Mouse (Mus musculus) mouse embryonic stem cell (cell line): Measurements from ENCODE around the gene Atp11a.

Experiments used
- in situ Hi-C, 2 experiments: fragments of 300-500 bp; cut with MboI; formaldehyde crosslinking; loops; 1 replicate in 1 of 2; 3 replicates in 1 of 2; pipeline ENCODE4 v1.14.3; 2019 to 2020; ENCODE audit warnings: low sequenced_read_pairs in 2 of 2, low pct_unique_long_range_greater_than_20kb in 1 of 2, mixed read lengths in 1 of 2; ENCODE audit not compliant: unreplicated experiment in 1 of 2

Gene Atp11a

DNA sequence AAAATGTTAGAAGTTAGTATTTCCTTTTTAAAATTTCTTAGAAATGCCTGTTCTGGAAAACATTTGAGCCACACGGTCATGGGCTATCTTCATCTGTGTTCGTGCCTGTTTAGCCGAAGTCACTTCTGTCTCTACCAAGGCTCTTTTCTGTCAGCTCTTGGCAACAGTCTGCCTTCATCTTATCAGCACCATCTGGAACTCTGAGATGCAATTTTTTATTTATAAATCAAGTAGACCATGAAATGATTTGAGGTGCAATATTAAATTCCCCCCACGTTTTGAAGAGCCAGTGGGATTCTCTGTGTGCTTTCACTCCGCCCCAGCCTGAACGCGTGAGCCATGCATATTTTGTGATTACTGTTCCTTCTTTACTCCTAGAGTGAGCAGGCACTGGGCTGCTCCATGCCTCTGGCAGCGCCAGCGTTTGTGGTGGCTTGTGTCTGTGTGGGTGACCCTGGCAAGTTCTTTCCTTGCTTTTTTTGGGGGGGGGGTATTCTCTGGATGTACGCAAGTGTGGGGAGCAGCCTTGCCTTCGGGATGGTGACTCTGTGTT lies 132.3 kb downstream of the Atp11a start:
- in situ Hi-C loops, result no loop called here

DNA sequence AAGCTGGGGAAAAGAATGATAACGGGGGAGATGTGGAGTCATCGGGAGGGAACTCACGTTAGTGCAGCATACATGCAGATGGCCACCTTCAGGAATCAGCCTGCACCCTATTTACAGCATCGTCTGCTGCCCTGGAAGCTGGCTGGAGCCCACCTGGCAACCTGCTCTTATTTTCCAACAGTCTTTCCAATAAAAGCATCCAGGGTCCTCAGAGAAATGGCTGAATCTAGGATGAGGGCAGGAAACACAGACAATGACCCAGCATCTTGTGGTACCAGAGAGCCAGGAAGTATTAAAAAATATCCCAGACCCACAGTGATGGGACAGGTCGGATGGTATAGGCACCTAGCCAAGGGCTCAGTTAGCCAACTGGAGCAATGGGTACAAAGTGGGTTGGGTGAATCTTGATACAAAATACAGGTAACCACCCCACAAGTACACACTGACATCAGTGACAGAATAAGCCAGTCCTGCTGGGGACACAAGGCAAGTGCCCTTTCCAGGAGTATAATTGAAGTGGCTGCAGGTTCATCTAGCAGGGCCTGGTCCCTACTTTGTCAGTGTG lies 136.2 kb downstream of the Atp11a start:
- in situ Hi-C loops, result no loop called here

DNA sequence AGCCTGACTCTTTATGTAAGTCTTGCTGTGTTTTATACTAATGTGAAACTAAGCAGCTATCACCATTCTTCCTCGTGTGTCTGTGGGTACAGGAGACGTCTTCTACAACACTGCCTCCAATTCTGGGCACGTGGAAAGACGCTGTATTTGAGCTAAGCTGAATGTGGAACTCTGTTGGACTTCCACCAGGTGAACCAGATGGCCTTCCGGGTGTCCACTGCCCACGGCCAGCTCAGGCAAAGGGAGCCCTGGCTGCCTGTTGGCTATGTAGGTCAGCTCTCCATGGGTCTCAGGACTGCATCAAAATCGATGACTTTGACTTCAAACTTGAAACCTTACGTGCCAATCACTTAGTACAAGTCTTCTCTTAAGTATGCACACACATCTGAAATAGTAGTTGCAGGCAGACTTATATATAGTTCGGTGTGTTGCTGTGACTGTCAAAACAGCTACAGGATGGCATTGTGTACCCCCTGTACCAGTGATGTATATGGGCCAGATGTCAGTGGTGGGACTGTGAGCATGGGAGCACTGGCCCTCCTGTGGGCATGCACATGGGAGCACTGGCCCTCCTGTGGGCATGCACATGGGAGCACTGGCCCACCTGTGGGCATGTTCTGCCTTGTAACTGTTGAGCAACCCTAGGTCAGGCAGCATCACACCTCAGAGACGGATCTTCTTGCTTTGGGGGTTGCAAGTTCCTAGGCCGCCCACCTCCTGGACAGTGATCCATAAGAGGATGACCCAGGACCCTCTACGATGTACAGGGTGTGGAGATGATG lies 137.2 kb downstream of the Atp11a start:
- in situ Hi-C loops, result no loop called here

DNA sequence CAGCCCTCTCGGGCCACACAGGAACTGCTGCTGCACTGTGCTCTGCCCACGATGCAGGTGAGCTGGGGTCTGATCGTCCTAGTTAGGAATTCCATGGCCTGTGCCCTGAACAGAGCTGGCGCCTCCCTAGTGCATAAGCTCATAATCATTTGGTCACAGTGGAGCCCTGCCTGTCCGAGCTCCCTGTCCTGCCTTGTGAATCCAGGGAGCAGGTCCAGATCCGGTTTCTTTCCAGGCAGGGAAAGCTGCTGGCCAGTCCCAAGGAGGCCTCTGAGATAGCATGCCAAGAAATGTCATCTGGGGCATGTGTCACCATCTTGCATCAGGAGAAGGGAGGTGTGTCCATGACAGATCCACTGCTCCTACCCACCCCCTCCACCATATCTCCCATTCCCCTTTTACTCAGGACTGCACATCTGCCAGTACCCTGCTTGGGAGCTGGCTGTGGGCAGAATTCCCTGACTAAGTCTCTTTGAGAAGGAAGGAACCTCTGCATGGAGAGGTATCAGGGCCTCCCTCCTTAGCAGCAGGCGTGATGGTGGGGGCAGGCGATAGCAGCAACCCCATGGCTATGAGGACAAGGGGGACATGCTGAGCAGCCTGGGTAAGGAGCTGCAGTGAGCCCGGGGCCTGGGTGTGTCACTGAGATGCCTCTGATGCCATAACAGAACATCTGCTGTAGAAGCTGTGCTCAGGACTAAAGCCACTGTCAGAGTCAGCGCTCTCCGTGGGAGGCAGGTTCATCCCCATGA lies 138.1 kb downstream of the Atp11a start:
- in situ Hi-C loops, result no loop called here

DNA sequence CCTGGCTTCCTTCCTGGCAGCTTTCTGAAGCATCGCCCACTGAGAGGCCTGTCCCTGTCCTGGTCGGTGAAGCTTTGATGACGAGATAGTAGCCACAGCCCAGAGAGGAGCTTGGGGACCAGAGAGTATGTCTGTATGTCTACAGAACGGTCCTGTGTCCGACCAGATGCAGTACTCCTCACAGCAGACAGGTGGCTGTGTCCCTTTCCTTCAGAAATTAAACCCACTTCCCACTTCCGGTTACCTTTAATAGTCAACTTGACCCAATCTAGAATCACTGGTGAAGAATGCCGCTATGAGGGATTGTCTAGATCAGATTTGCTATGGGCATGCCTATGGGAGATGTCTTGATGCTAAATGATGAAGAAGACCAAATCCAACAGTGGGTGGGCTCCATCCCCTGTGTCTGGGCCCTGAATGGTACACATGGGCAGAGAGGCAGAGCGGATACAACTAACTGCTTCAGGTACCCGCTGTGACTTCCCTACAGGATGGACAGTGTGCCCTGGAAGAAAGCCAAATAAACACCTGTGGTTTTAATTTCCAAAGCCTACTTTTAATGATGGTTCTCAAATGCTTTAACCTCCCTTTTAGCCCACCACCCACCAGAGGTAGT lies 138.8 kb downstream of the Atp11a start:
- in situ Hi-C loops, result no loop called here

DNA sequence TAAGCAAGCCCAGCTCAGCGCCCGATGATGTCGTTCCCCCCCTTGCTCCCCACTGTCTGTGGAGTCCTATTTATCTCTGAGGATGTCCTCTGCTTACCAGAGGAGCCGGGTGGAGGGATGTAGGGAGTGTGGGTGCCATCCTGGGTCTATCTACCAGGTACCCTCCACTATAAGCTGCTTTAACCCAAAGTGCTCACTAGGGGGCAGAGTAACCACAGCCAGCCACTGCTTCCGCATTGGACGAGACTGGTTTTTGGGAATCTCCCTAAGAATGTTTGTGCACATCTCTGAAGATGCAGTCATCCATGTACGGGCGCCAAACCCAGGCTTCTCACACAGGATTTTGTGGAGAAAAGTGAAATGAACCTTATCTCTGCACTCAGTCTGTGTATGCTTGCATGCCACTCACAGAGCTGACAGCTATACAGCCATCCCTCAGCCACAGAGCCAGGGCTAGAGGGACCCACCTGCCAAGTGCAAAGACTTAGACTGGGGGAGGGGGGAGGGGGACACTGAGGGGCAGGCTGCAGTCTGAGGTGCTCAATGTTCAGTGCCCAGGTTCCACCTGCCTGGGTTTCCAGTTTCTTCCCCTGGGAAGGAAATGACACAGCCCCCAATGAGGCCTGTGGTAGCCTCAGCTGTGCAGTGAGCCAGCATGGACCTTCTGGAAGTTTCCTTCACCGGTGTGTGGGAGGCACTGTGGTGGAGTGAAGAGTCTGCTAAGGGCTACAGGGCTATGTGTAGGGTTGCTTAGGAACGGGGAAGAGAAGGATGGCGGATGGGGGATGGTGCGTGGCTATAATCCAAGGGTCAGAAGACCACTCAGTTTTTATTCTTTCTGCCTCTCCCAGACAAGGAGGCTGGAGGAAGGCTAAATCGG lies 139.9 kb downstream of the Atp11a start:
- in situ Hi-C loops, result no loop called here

DNA sequence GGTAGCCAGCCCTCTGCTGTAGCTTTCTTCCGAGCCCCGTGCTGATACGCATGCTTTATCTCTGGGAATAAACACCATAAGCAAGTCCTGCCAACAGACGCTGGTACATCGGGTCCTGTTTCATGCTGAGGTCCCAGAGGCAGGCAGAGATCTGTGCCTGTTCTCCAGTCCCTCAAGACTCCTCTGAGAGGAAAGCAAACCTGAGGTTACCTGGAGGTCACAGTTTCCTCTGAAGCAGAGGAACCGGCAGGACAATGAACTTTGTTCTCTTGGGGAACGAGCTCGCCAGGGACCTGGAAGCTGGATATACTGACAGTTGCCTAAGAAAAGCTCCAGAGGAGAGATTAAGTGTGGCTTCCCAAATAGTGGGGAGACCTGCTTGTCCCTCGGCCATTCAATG lies 141.0 kb downstream of the Atp11a start:
- in situ Hi-C loops, result no loop called here

DNA sequence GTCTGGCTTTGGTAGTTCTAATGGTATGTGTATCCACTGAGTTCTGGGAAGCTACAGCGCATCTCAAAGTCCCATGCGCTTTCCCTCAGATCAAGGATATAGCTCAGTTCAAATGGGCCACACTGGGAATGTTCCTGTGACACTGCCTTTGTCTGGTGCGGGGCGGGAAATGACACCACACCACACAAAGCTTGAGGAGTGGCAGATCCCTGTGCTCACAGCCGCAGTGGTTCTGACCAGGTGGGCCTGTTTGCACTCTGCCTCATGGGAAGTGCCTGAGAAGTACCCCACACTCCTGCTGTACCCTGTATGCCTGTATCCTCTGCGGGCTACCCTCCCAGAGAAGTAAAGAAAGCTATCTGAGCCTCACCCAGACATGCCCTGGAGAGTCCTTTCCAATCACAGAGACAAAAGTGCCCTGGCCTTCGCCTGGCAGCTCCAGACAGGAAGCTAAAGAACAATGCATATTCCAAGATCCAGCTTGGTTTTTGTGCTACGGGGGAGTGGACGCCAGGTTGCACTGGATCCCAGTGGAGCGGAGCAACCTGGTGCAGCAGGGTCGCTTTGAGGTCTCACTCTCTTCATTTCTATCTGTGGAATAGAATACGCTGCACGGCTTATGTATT lies 147.1 kb downstream of the Atp11a start:
- in situ Hi-C loops, result no loop called here

DNA sequence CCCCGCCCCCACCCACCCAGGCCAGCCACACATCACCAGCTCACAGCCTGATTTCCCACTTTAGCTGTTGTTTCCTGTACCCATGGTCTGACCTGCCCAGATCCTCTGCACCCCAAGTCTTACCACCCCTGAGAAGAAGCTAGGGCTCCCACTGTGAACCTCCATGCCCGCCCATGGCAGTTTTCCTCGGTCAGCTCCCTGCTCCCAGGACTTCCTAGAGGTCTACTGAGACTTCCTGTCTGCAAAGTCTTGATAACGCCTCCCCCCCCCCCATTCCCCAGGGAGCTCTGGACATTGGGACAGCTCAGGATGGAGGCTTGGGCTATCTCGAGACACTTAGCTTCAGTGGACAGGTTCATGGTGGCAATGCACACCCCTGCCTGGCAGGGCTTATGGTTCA lies 148.3 kb downstream of the Atp11a start:
- in situ Hi-C loops, result no loop called here

DNA sequence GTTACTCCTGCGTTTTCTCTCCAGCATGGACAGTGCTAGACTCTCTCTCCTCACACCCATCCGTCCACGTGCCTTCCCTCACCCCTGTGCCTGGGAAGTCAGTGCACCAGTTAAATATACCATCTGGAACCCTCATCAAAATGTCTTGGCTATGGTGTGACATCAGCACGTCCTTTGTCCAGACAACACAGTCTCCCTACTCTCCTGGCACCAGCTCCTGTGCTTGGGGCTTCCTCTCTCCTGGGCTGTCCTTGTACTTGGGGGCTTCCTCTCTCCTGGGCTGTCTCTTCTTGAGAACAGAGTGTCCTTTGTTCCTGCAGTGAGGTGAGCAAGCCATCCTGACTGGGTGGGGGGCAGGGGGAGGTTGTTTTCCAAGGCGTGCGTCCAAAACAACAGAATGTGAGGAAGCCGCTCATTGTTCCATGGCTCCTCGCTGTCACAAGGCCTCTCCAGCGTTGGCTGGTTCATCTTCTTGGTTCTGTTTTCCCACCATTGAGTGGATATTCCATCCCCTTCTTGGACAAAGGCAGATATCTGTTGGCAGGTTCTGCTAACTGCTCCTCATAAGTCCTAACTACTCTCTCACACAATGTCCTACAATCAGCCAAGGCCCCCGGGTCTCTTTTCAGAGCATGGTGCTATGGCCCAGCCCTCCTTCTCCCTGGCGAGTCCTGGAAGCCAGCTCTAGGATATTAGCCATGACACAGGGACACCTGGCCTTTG lies 148.9 kb downstream of the Atp11a start:
- in situ Hi-C loops, result no loop called here

DNA sequence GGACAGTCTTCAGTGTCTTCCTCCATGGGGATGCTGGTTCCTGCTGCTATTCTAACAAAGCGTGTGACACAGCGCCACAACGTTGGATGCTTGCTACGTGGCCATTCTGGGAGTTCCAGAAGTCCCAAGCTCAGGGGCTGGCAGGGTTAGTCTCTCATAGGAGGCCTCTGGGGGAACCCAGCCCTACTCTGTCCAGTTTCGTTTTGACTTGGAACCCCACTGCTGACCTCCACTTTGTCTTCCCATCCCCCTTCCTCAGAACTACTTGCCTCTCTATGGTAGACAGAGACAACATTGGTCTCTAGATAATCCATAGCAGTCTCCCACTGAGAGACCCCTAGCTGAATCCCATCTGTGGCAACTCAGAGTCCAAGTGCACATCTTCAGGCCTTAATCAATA lies 149.8 kb downstream of the Atp11a start:
- in situ Hi-C loops, result no loop called here

DNA sequence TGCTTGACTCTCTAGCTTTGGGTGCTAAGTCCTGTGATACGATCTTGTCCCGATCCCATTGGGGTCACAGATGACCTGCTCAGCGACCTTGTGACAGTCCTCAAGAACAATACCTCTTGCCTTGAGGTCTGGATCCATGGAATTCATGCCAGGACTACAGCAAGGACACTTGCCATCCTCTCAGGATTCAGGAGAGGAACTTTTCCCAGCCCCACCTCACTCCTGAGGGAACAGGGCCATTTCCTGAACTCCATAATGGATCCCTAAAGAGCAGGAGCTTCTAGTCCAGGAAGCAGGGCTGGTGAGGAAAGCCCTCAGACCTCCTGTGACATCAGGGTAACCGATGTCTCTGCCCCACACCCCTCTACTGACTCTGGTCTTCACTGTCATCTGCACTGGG lies 150.9 kb downstream of the Atp11a start:
- in situ Hi-C loops, result no loop called here

DNA sequence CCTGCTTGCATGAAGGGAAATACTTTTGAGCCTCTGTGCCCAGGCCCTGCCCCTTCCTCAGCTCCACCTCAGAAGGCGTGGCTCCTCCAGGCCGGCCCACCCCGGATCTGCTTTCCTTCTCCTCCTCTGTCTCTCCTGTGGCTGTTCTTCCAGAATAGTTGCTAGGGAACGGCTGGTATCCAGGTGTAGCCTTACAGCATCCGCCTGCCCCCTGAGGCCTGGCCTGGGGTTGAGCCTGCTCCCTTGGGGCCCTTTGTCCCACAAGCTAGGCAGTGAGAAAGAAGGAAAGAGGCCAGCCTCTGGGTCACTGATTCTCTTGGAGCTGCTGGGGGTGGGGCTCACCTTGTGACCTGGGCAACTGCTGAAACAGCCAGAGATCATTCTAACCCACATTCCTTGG lies 155.2 kb downstream of the Atp11a start:
- in situ Hi-C loops, result no loop called here

DNA sequence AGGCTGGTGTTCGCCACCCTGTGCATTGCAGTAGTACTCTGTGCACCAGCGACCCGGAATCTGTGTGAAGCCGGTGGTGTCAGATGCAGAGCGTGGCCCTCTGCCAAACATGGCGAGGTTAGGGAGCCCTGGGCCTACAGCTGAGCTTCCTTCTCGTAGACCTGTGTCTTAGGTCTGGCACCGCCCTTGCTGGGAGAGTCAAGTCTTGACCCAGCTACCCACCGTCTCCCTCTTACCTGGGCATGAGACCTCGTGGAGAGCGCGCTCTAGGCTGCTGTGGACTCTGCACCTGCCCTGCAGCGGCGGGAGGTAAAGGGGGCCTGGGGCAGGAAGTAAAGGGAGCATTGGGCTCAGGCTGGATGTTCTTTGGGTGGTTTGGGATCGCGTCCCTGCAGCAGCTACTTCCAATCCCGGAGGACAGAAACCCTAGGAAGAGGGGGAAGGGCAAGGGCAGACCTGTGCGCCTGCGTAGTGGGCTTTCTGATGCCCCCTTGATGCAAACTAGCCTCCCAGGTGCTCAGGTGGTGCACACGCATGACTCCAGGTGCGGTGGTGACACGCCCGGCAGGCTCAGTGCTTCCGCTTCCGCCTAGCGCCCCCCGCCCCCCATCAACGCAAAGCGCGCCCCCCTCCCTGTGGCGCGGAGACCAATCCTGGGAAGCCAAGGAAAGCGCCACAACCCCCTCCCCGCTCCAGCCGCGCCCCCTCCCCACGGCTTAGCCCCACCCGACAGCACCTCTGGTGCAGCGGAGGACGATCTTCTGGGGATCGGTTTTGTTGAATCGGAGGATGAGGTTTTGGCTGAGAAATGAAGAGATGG lies 158.6 kb downstream of the Atp11a start:
- in situ Hi-C loops, result no loop called here

DNA sequence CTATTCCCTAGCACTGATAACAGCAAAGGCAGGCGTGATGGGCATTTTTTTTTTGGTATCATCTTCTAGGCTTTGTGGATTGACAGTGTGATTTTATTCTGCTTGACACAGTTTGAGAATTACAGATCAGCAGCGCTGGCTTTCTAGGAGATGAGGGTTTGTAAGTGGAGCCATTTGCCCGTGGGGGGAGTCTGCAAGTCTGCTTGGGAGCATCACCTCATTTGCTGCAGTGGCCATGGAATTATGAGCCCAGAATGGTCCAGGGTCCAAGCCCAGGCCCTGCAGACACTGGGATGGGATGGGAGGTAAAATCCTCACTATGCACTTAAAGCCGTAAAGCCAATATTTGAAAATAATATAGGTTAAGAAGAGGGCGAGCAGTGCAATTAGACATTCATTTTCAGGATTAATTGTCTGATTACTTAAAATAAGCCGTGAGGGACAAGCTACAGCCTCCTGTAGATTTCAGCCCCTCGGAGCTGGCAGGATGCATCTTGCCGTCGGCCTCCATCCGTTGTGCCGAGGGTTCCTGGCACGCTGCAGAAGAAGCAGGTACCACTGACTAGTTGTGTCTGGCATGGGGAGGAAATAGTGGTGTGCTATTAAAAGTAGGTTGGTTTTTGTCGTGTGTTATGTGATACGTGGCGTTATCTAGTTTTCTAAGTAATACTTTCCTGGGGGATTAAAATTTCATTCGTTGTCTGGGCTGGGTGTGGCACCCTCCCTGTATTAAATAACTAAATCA lies 159.5 kb downstream of the Atp11a start:
- in situ Hi-C loops, result no loop called here

DNA sequence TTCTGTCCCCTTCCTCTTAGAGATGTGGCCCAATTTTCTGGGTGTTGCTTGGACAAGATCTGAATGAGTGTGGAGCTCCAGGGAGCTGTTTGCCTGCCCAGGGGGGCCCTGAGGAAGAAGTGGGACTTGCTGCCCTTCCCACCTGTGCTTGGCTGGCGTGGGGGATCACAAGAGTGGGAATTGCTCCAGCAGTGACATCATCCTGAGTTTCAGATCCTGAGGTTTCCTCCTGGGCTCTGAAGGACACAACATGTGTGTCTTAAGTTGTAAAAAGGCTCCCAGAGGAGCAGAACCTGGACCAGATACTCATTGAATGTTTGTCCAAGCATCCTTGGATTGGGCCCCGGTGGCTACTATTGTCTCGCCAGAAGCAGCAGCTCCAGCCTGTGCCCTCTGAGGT lies 160.2 kb downstream of the Atp11a start:
- in situ Hi-C loops, result no loop called here
